Mouse (Mus musculus) layer of hippocampus, postnatal 14 days (tissue): Measurements from ENCODE around the gene Nos1ap. TPM values are rescaled to one million over a fixed set of nuclear protein-coding genes. Genes with fewer than 3 reads are reported as not detected.

Experiments
- DNase-seq, 2 experiments: peaks; one replicate each; pipeline ENCODE4 v3.0.0; 2021 to 2022; ENCODE audit warnings: low spot score in 2 of 2, mixed read lengths in 1 of 2
- total RNA-seq, 2 experiments: library from RNA; stranded (reverse); gene quantifications; 2 replicates each; pipeline ENCODE4 v1.2.3; 2021

Nos1ap gene
- total RNA-seq, 2 experiments from 2014 or later = 127 to 160 TPM

DNA sequence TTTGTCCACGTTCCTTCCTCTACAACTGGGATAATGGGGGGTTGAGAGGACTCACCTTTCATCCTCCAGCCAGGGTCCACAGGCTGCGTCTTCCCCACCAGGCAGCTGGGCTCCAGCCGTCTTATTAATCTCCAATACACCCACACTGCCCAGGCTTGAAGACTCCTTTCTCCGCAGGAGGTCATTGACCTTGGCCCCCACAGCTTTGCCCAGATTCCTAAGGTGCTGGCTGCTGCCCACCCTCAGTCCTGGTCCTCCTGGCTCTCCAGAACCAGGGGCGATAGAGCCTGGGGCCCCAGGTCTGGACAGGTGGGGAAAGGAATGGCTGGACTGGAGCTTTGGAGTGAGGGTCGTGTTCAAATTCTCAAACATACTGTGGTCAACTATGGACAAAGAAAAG, 287.2 kb downstream of the Nos1ap start:
- DNase-seq = no peak

DNA sequence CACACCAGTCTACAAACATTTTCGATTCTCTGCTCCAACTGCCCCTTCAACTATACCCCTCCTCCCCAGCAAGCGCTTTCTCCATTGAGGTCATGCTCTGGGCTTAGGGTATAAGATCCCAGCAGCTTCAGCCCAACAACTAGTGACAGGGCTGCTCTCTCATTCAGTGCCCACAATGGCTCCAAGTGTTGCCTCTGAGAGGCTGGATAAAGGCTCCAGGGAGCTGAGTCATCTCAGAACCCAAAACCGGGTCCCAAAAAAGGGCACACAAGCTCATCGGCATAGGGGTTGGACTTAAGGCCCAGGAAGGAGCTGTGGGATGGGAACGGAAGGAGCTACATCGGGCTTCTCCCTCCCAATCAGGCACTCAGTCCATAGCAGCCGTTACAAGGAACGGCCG, 288.0 kb downstream of the Nos1ap start:
- no peak for DNase-seq

DNA sequence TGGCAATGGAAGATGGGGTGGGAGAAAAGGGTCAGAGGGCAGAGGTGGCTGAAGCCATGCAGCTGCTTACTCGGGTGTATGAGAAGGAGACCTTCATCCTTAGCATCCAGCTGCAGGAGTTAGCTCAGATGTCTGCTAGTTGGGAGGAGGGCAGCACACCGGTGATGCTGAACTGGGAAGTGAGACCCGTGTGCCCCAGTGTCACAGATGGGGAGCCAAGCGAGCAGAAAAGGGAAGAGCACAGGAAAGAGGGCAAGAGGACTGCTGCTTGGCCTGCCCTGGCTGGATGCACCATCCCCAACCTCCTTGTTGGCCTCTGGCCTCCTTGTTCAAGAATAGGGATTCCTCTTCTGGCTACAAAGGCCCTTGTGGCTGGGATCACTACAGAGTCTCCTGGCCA, 290.2 kb downstream of the Nos1ap start:
- no peak for DNase-seq

DNA sequence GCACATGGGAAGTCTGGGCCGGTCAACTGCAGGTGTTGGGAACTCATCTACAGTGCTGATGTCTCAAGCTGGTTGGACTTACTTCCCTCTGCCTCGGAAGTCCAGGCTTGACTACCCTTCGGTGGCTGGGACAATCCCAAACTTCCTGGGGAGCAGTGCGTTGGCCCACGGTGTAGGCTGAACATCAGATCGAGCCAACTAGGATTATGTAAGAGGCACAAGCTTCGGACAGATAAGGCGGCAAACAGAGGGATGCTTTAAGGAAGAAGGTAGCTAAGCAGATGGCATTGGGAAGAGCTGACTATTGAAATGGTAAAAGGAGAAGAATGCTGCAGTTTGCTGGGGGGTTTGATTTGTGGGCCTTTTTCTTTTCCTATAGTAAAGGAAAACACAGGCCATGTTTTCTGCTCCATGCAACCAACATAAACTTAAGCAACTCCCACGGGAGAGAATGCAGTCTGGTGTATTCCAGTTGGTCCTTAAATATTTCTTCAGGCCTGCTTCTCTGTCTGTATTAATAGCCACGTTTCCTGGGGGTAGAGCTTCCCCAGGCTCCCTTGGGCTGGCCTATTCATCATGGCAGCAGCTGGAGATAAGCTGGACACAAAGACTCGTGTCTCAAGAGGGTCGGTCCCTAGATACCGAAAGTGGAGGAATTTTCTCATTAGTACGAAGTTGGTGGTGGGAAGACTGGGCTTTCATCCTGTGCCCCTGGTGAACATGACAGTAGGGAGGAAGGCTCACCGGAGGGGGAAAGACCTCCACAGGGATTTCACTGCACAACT, 294.7 kb downstream of the Nos1ap start:
- DNase-seq = no peak

DNA sequence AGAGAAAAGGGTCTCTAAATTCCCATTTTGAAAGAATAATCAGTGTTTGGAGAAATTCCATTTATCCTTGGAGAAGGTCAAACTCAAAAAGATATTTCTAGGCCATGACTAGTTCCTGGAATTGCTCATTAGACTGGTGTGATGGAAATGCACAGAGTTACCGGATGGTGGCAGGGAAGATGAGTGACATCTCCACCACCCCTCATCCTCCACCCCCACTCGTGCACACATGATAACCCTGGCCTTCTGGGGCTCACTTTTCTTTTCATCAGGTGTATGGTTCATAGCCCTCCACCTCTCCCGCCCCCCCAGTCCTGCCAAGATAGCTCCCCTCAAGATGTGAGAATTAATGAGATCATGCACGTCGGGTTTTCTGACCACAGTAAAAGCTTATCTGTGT, 296.4 kb downstream of the Nos1ap start:
- DNase-seq = no peak

DNA sequence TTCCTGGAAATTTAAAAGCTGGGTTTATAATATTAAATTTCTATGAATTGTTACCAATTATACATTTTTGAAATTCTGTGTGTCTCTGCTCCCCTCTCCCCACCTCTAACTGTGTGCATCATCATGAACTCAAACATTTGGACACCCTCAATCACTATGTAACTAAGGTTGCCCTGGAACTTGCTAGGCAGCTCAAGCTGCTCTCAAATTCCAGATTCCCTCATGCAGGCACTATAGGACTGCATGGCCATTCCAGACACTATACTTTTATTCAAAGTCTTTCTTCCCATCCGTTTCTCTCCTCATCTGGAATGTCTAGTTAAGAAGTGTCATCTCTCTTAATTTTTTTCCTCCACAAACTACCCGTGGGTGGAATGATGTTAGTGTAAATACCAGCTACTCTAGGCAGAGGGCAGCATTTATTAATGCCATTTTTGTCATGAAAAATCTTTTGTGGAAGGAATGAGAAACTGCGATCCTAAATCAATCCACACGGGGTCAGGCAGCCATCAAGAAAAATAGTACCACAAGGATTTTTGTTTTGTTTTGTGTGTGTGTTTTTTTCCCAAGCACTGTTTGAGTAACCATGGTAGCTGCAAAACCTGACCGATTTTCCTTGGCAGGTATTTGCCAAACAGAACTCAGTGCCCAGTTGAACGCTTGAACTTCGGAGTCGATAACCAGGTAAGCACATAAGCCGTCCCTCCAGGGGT, 297.3 kb downstream of the Nos1ap start:
- peak; percentile 69 to 87 for DNase-seq

DNA sequence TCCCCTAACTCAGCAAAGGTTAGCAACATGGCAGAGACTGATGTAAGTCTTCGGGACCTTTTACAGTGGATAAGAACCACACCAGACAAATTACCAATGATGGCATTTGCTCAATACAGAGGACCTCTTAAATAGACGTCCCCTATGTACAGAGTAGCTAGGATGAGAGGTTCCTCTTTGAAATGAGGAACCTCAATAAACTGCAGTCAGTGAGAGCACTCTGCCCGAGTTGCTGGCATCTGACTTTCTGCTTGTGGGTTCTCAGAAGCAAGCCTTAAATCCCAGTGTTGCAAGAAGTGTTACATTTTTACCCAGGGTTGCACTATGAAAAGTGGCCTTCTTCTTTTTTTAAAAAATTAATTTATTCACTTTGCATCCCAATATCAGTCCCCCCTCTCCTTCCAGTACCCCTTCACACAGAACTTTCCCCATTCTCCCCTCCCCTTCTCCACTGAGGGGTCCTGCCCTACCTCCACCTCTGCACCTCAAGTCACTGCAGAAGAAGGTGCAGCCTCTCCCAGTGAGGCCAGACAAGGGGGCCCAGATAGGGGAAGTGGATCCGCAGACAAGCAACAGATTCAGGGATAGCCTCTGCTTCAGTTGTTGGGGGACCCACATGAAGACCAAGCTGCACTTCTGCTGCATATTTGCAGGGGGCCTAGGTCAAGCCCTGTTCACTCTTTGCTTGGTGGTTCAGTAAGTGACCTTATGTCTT, 307.1 kb downstream of the Nos1ap start:
- no peak for DNase-seq

DNA sequence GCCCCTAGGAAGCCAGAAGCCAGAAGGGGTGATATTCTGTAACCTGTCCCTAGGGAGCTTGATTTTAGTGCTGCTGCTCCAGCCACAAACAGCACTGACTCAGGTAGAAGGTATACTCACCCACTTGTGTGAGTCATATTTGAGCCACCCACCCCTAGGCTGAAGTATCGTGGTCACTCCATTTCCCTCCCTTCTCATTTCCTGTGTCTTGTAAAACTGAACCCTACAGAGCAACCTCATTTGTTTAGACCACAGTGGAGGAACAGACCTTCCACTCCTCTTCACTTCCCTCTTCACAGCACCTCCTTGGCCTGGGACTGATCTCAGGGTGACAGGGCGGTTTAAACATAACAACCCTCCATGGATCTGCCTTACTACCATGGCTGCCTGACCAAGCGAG, 312.6 kb downstream of the Nos1ap start, which contains the start of gene Sh2d1b1:
Sh2d1b1 (plus strand) TSS at position 305 of the 400 bp plus-strand sequence.
- no peak for DNase-seq

DNA sequence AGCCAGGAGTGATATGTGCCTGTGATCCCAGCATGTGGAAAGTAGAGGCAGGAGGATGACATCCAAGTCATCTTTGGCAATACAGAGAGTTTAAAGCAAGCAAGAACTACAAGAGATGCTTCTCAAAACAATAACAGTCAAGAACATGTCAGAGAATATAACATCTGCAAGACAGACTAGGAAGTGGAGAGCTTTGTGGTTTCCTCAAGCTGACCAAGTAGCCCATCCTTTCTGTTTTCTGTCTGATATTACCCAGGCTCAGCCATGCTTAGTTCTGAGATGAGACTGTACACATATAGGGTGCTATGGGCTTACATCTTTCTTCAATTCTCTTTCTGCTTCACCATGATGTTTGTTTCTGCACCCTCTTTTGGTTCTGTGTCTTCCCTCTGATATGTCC, 316.4 kb downstream of the Nos1ap start:
- no peak for DNase-seq

DNA sequence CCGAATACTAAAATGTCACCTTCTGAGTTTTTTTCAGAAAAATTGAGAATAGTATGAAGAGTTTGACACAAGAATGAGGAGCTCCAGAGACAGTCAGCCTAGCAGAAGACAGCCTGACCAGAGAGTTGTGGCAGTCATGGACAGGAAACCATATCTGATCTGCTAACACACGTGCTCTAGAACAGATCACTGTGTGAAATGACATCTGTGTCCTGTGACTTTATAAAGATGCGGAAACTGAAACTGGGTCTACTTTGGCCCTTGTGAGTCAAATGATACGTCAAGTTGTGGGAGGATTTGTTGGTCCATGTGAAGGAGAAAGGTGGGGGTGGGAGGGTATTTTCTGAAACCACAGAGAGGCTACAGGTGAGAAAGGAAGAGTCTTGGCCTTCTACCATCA, 319.0 kb downstream of the Nos1ap start:
- no peak for DNase-seq

DNA sequence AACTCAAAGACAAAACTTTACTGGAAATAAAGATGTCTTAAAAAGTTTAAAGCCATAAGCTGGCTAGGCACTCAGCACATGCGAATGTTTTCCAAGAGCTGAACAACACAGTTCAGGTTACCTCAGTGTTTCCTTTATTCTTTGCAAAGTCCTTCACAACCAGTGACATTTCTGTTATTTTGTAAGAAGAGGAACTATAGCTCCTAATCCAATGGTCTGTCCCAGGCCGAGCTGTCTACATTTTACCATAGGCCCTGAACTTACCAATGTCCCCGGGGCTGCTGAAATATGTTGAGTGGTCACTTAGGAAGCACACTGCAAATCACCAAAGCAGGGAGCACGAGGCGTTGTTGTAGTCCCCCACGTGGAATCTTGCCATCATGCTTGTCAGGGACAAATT, 319.4 kb downstream of the Nos1ap start:
- DNase-seq = no peak

DNA sequence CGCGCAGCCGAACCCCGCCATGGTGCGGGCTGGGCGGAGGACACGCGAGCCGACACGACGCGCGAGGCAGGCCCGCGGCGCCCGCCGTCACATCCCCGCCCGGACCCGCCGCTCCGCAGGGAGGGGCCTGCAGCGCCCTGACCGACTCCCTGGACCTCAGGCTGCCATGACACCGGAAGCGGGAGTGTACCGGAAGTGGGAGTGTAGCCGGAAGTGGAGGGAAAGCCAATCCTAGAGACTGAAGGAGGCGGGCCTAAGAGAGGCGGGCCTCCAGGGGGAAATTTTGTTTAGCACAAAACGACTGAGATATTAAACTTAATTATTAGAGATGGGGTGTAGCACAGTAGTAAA, 334.1 kb downstream of the Nos1ap start:
- DNase-seq = peak; percentile 78 to 87

DNA sequence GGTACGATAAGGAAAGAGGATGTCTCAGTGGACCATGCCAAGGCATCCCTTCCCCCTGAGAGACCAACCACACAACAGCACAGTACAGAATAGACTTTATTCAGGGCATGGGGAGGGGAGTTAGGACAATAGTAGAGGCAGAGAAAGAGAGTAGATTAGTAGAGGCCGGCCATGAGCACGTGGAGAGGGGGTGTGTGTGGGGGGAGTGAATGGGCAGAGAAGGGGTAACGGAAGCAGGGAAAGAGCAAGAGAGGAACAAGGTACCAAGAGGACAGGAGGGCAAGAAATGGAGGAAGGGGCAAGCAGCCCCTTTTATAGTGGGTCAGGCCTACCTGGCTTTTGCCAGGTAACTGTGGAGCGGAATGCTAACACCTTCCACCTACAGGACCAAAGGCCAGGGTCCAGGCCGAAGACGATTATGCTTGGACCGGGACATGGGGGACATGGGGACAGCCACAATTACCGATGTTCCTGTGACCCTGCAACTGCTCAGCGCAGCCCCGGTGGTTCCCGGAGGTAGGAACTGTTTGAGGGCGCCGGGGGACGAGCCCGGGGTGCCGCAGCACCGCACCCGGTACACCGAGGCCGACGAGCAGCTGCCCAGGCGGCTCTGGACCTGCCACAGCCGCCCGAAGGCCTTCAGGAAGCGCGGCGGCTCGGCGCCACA, 334.6 kb downstream of the Nos1ap start:
- DNase-seq = no peak

Other genes starting within 250 kb of the Nos1ap start
- 10 to 100 TPM; 30.0 to 34.8 TPM for gene Olfml2b, start 54.7 kb upstream of the Nos1ap start, total RNA-seq